Mouse (Mus musculus) G1E (cell line): Measurements from ENCODE around the gene Tmprss11a.

Experiments used
- CTCF ChIP-seq: IDR thresholded peaks from 2 replicates; pipeline ENCODE4 v1.5.1; 2012; ENCODE audit warnings: low read depth, low read length, inconsistent platforms, mixed read lengths
- GATA1 ChIP-seq: IDR thresholded peaks from 2 replicates; pipeline ENCODE4 v1.6.1; 2012; ENCODE audit warnings: borderline replicate concordance, low read length, inconsistent platforms, mixed read lengths
- GATA2 ChIP-seq: IDR thresholded peaks from 2 replicates; pipeline ENCODE4 v1.6.1; 2012; ENCODE audit warnings: low read depth, low read length, inconsistent platforms, borderline replicate concordance
- POLR2AphosphoS5 ChIP-seq: IDR thresholded peaks from 2 replicates; pipeline ENCODE4 v1.6.1; 2012; ENCODE audit warnings: low read depth, low read length, inconsistent platforms; ENCODE audit not compliant: insufficient replicate concordance
- TAL1 ChIP-seq: conservative IDR thresholded peaks from 2 replicates; pipeline ENCODE4 v1.6.1; 2012; ENCODE audit warnings: low read depth, low read length, inconsistent platforms, mixed read lengths

DNA sequence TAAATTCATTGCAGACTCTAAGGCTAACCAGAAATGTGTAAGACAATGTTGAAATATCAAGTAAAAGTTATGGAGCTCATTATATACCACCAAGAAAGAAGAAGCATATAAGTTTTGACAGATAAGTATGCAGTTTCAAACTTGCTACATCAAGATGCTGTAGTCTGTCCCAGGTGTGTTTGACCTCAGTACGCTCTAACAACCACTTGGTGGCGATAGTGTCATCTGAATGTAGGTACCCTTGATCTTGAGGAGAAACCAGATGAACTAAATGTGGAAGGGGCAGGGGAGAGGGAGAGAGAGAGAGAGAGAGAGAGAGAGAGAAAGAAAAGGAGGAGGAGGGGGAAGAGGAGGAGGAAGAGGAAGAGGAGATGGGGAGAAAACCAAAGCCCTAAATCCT lies 36.1 kb downstream of the Tmprss11a start:
- no peak for TF ChIP-seq GATA1
- no peak for TF ChIP-seq POLR2AphosphoS5
- peak; percentile 11; the same call in 1 of the 2 replicates for TF ChIP-seq CTCF
- TF ChIP-seq TAL1 = no peak
- no peak for TF ChIP-seq GATA2
